Mouse (Mus musculus) spleen, embryonic (tissue): ENCODE results near the gene Nup62.

Experiments
- CTCF ChIA-PET: fragments of 350-600 bp; sonication (Branson Sonifier 250); formaldehyde crosslinking; loops from one replicate; lab custom pipeline; 2022; lab: Charles Lee

Nup62 gene

DNA sequence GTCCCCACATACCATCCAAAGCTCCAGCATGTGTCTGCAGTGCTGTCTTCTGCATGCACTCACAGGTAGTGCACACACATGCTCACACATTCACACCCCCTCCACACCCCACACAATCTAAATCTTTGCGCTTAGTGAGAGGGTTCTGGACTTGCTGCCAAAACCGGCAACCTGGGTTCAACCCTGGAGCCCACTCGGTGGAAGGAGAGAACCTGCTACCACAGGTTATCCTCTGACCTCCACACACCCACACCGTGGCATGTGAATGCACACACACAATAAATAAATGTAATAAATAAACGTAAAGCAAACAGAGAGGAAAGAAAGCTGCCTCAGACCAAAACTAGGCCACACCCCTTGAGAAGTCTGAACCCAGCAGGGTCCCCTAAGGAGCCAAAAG lies 31.9 kb downstream of the Nup62 start:
- CTCF ChIA-PET, result interaction anchor here (1.1 kb wide), 1 partner anchor 11 kb away, joined by 3 read pairs; no protein-coding TSS in a partner anchor

DNA sequence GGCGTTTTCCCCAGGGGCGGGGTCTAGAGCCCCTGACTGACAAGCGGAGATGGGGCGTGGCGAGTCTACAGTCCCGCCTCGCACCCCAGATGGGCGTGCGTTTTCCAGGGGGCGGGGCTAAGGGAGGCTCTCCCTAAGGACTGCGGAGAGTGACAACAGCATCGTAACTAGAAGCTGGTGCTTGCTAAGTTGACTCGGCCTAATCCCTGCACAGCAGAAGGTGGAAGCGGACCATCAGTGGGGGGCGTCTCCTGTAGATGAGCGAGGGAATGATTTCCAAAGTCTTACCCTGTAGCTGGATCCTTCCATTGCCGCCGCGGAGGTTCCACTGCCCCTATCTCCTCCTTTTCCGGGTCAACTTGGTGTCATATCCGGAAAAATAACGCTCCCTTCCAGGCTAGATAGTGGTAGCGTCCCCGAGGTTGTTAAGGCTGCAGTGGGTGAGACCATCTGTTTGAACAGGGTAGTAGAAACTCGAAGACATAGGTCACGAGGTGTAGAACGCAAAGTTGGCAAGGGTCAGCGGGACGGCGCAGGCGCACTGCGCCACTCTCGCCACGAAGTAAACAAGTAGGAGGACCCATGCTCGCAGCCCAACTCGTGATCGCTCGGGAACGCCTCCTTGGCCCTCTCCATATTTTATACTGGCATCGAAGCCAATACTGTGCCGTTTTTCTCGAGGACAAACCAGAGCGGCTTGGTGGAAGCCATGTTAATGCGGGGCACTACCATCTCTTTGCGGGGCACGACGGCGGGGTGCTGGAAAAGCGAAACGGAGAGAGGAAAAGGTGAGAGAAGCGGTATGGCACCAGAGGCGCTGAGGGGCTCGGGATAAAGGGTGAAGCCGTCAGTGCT lies 32.9 kb downstream of the Nup62 start, which contains the start of the genes Akt1s1 and Tbc1d17:
Akt1s1 (plus strand) TSS at position 431 of the 855 bp plus-strand sequence.
Tbc1d17 (minus strand) TSS at position 519 of the 855 bp plus-strand sequence.
- CTCF ChIA-PET, result interaction anchor here (1.1 kb wide), 1 partner anchor 23 kb away, joined by 3 read pairs; no protein-coding TSS in a partner anchor

DNA sequence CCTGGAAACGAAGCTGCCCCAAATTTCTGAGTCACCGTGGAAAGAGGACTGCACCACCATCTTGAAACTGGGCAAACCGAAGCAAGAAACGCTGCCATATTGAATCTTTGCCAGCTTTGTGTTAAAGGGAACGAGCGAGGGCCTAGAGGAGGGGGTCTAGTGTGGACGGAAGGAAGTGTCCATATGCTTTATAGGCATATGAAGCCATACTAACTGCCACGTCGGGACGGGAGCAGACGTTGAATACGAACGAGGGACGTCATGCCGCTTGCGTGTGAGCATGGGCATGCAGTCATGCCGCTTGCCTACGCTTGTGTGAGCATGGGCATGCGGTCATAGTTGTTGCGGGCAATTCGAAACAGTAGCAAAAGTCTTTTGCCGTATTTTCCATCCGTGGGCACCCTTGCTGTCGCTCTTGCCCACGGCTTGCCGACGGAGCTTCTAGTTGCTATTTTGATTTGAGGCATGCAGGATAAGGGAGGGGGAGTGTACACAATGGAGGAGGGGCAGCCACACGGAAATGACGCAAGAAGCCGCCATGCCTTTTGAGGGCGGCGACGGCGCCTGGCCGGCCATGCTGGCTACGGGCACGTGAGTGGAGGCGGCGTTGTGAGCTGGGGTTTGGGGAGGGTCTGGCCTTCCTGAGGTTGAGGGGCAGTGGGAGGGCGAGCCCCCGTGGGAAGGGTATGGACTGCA lies 33.7 kb downstream of the Nup62 start:
- CTCF ChIA-PET, result interaction anchor here (0.5 to 1.2 kb wide), 4 partner anchors 23 to 267 kb away, joined by 3 to 5 read pairs (median 3); no protein-coding TSS in a partner anchor

DNA sequence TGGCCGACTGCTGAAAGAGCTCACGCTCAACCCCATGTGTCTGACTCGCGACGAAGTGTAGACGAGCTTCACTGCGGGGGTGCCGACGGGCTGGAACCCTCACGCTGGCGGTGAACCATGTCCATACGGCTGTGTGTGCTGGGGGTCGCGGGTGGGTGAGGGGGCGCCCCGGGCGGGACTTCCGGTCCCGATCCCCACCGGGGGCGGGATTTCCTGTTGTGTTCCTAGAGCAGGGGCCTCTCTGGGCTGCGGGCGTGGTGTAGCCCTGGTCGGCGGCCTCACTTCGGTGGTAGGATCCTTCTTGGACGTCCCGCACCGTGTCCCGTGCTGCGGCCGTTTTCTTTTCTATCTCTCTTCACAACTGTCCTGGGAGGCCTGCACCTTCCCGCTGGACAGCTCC lies 34.3 kb downstream of the Nup62 start:
- CTCF ChIA-PET, result interaction anchor here (0.5 to 1.2 kb wide), 4 partner anchors 24 to 267 kb away, joined by 3 to 5 read pairs (median 3); no protein-coding TSS in a partner anchor

DNA sequence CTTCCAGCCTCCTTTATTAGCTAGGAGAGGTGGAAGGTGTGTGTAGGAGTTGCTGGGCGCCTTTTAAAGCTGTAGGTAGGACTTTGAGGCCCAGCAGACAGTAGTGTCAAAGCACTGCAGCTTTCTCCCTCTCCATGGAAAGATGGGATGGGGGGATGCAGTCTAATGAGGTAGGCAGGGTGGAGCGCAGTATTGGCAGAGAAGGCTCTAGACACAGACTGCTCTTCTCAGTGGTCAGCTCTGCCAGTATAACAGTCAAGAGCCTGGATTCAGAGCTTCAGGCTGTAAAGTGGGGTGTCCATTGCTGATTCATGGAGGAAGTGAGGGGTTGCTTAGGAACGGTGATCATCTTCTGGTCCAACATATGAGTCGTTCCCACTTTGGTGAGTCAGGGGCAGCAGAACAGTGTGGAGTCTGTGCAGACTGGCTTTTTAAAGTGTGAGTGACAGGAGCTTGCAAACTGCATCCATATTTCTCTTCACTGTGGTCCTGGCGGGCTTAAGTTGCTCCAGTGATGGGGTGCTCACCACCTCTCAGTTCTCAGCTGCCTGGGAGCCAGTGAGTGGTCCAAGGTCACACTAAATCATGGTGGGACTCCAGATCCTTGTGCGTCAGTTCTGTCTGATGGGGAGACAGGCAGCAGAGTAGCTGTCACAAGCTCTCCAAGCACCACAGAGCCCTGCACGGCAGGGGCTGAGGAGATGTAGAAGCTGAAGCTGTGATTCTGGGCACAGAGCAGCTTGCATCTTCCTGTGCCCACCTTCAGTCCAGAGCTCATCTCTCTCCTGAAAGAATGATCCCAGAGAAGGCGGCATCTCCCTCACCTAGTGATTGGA lies 35.1 kb downstream of the Nup62 start:
- CTCF ChIA-PET, result no interaction called here

DNA sequence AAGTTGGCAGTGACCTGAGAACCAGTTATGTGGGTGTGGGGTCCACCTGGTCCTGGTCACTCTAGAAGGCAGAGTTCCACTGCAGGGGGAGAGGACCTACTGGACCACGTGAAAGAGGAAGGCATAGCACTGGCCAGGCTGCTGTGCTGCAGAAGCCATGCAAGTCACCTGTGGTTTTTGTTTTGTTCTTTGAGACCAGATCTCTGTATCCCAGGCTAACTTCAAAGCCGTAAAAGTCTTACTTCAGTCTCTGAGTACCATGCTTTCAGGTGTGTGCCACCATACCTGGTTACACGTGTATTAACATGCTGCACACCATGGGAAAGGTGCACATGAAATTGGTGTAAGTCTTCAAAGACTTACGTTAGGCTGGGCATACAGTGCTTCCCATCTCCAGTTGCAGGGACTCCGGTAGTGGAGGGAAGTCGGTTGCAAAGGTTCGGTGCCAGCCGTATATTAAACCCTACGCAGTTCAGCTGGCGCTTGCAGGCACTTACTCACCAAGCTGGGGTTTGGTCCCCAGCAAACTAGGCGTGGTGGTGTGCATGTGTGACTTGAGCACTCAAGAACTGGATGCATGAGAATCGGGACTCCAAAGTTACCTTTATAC lies 35.8 kb downstream of the Nup62 start:
- CTCF ChIA-PET, result no interaction called here

DNA sequence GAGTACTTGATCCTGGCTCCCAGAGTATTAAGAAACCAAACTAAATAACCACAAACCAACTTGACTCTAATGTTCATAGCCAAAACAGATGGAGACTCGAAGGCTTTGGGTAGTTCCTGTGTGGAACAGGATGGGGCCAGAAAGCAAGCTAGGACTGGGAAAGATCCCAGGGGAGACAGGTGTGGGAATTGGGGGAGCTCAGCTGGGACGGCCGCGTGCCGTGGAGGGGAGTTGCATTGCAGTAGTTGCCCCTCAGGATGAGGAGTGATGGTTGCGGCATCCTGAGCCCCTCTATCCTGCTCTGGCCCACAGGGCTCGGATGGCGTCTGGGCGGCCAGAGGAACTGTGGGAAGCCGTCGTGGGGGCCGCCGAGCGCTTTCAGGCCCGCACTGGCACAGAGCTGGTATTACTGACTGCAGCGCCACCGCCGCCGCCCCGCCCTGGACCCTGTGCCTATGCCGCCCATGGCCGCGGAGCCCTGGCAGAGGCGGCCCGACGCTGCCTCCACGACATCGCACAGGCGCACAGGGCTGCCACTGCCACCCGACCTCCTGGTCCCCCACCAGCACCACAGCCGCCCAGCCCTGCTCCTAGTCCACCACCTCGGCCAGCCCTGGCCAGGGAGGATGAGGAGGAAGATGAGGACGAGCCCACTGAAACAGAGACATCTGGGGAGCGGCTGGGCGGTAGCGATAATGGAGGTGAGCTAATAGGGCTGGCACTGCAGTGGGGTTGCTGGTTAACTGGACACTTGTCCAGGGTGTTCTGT lies 36.6 kb downstream of the Nup62 start:
- CTCF ChIA-PET, result interaction anchor here (0.8 kb wide), 1 partner anchor 110 kb away, joined by 3 read pairs; no protein-coding TSS in a partner anchor

DNA sequence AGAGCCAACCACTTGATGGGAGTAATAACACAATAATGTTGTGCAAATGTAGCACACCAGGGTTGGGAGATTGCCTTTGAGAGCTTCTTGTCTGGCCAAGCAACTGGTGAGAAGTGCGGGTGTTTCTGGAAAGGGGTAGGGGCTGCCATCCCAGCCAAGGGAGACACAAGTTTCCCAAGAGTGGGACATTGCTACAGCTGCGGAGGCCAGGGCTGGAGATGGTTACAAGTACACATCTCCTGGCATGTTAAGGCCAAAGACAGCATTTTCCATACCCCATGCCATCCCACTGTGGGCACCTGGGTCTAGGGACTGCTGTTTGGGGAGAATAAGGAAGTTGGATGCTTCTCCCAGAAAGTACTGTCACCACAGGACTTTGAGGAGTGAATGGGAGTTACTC lies 37.2 kb downstream of the Nup62 start:
- CTCF ChIA-PET, result interaction anchor here (0.8 kb wide), 1 partner anchor 111 kb away, joined by 3 read pairs; no protein-coding TSS in a partner anchor

DNA sequence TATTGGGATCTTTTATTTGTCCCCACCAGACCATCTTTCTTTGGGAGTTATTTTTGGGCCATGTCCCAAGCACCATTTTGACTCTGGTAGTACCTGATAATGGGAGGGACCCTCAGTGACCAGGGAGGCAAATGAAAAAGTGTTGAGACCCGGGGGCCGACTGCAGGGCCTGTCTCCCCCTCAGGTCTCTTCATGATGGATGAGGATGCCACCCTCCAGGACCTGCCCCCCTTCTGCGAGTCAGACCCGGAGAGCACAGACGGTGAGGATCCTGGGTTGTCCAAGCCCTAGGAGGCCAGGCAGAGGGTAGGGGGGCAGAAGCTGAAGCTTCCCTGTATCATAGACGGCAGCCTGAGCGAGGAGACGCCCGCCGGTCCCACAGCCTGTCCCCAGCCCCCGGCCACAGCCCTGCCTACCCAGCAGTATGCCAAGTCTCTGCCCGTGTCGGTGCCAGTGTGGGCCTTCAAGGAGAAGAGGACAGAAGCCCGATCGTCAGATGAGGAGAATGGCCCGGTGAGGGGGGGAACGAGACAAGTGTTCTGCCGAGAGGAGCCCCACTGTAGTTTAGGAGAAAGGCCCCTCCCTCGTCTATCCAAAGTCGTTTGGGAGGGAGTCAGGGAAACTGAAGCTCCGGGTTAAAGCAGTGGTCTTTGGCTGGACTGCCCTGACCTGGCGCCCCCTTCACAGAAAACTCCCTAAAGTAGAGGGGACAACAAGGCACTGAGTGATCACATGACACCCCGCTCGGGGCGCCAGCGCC lies 37.9 kb downstream of the Nup62 start:
- CTCF ChIA-PET, result no interaction called here

DNA sequence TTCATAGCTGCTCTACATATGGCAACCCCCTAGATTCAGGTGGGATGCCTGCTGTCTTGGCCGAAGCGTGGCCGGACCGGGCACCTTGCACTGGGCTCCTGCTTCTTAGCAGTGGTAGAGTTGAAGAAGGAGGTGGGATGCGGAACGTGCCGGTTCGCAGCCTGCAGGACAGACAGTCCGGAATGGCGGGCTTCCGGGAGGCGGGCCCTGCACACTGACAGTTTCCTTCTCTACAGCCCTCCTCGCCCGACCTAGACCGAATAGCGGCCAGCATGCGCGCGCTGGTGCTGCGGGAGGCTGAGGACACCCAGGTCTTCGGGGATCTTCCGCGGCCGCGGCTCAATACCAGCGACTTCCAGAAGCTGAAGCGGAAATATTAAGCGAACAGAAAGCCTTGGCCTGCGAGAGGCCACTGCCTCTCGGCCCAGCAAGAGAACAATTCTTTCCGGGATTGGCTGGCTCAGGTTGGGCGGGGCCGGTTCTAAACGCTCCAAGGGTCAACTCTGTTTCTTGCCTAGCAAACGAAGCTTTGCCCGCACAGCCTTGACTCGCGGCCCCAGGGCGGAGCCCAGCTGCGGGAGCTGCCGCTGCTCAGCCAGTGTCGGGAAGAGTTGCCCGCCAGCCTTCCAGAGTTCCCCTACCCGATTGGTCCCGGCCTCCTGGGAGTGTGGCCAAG lies 38.6 kb downstream of the Nup62 start:
- CTCF ChIA-PET, result no interaction called here

DNA sequence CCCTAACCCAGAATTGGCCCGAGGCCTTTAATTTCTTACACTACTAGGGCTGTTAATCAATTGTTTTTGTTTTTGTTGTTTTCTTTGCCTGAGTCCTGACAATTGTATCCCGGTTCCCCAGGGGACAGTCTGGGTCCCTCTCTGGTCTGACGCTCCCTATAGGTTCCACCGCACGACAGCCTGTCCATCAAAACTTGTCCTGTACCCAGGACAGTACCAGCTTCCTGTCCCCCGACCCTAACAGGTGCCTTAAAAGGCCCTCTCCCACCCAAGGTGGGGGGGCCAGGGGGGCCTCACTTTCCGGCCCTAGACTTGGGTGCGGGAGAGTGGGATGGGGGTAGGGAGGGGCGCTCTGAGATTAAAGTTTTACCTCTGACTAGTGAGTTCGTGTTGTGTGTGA lies 39.1 kb downstream of the Nup62 start:
- CTCF ChIA-PET, result no interaction called here

DNA sequence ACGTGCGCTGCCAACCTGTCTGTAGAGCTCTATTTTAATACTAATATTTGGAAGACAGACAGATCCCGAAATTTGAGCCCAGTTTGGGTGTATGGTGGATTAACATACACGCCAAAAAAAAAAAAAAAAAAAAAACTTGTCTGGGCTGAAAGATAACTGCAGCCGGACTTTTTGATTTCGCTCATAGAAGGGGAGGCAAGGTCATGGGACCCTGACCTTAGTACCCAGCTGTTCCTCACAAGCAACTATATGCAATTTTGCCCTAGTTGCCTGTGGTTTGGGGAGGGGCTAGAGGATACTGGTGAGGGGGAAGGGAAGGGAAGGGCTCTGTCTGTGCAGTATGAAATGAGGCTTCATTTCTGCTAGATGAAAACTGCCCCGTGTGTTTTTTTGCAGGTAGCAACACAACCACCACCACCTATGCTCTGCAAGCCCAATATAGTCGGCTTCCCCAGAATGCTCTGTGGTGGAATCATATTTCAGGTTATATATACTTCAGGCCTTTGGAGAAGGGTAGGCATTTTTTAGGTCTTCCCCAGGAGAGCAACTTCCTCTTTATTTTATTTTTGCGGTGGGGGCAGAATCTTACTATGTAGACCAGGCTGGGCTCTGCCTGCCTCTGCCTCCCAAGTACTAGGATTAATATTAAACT lies 40.5 kb downstream of the Nup62 start:
- CTCF ChIA-PET, result no interaction called here

DNA sequence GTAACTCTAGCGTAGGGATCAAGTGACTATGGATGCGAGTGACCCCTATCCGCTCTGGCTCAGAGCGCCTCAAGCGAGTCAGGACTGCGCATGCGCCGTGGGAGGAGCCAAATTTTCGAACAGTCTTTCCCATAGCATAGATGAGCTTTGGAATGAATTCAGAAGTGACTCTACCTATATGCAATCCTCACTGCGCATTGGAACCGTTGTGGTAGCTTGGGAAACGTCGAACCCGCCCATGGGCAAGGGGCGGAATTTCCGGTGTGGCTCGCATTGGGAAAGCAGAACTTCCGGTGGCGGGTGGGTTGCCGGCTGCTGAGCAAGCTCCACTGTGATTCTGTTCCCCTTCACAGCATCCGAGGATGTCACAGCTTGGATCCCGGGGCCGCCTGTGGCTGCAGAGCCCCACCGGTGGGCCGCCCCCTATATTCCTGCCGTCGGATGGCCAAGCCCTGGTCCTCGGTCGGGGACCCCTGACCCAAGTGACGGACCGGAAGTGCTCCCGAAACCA lies 41.2 kb downstream of the Nup62 start, which contains the start of gene Pnkp:
Pnkp (plus strand) TSS at position 98 of the 511 bp plus-strand sequence.
- CTCF ChIA-PET, result no interaction called here

DNA sequence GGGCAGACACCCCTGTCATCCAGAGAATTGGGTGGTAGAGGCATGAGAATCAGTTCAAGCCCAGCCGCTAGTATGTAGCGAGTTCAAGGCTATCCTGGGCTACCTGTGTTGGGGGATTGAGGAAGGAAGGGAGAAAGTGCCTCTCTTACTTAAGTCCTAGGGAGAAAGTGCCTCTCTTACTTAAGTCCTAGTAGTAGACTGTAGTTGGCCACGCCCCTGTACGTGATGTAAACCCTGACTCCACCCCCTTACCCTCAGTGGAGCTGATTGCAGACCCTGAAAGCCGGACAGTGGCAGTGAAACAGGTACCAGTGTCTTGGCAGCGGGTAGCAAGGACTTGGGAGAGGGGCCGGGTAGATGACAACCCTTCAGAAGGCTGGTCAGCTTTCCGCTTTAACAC lies 42.0 kb downstream of the Nup62 start:
- CTCF ChIA-PET, result interaction anchor here (0.7 to 1.1 kb wide), 2 partner anchors 32 to 657 kb away, joined by 3 read pairs; no protein-coding TSS in a partner anchor

DNA sequence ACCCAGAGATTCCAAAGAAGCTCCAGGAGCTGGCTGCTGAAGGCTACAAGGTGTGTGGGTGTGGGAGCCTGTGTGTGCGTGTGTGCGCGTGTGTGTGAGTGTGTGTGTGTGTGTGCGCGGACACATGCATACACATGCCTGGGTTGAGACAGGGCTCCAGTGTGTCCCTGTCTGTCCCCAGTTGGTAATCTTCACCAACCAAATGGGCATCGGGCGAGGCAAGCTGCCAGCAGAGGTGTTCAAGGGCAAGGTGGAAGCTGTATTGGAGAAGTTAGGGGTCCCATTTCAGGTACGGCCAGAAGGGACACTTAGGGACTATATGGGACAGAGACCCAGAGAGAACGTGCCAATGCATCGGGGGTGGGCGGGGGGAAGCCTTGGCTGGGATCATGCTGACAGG lies 44.0 kb downstream of the Nup62 start:
- CTCF ChIA-PET, result interaction anchor here (0.5 to 0.9 kb wide), 2 partner anchors 12 to 19 kb away, joined by 3 to 9 read pairs; no protein-coding TSS in a partner anchor

DNA sequence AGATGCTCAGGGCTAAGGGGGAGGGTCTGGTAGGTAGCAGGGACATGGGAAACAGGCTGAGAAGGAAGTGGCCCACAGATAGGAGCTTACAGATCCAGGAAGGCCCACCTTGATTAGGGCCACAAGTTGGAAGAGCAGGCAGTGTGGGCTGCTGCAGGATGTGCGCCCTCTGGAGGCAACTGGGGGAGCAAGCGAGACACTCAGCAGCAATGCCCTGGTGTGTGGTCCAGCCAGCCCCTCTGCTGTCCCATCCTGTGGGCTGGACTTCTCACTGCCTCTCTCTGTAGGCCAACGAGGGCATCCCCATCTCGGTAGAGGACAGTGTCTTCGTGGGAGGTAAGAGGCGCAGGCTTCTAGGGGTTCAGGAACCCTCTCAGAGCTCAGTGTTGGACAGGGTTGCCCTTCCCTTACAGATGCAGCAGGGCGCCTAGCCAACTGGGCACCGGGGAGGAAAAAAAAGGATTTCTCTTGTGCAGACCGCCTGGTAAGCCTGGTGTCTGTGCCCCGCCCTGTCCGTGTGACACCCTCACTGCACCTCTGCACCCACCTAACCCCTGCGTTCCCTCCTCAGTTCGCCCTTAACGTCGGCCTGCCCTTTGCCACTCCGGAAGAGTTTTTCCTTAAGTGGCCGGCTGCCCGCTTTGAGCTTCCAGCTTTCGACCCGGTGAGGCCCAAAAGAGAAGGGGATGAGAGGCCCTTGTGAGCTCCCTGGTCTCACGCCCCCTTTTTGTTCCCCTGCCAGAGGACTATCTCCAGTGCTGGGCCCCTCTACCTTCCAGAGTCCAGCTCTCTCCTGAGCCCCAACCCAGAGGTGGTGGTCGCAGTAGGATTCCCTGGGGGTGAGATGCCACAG lies 44.9 kb downstream of the Nup62 start:
- CTCF ChIA-PET, result interaction anchor here (0.5 to 0.9 kb wide), 3 partner anchors 11 to 31 kb away, joined by 3 to 9 read pairs (median 3); no protein-coding TSS in a partner anchor

DNA sequence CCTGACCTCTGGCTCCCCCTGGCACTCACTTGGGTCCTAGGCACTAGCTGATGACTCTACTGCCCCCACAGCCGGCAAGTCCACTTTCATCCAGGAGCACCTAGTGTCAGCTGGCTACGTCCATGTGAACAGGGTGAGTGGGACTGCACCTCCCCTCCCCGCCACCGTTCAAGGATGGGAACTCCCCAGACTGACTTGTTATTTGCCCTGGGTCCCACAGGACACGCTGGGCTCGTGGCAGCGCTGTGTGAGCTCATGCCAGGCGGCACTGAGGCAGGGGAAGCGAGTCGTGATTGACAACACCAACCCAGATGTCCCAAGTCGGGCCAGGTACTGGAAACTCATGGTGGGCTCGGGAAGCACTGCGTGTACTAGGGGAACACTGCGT lies 45.5 kb downstream of the Nup62 start:
- CTCF ChIA-PET, result interaction anchor here (0.8 kb wide), 1 partner anchor 31 kb away, joined by 3 read pairs; no protein-coding TSS in a partner anchor
